Mouse (Mus musculus) midbrain, embryonic 15.5 days (tissue): Measurements from ENCODE around the gene Gm44579. TPM values are rescaled to one million over a fixed set of nuclear protein-coding genes. Genes with fewer than 3 reads are reported as not detected.

Experiments used
- ATAC-seq: fragments of 200-750 bp; cut with Nextera tagmentation; replicated peaks from 2 replicates; pipeline ENCODE4 v1.8.0; 2017; ENCODE audit warnings: moderate TSS enrichment
- H3K27ac ChIP-seq: fragments of 300-500 bp; sonication (generic); 2 replicates; pipeline ENCODE4 v1.5.1; 2015; ENCODE audit warnings: mild to moderate bottlenecking, inconsistent platforms
- H3K27me3 ChIP-seq: fragments of 300-500 bp; sonication (generic); replicated peaks from 2 replicates; pipeline ENCODE4 v1.6.1; 2015; ENCODE audit warnings: inconsistent platforms
- H3K36me3 ChIP-seq: fragments of 300-500 bp; sonication (generic); replicated peaks from 2 replicates; pipeline ENCODE4 v1.6.1; 2015; ENCODE audit warnings: inconsistent platforms
- H3K4me1 ChIP-seq: fragments of 300-500 bp; sonication (generic); 2 replicates; pipeline ENCODE4 v1.6.1; 2015; ENCODE audit warnings: inconsistent platforms
- H3K4me2 ChIP-seq: fragments of 300-500 bp; sonication (generic); 2 replicates; pipeline ENCODE4 v1.6.1; 2015; ENCODE audit warnings: inconsistent platforms, mild to moderate bottlenecking, moderate library complexity
- H3K4me3 ChIP-seq: fragments of 300-500 bp; sonication (generic); 2 replicates; pipeline ENCODE4 v1.5.1; 2015; ENCODE audit warnings: mild to moderate bottlenecking, inconsistent platforms
- H3K9ac ChIP-seq: fragments of 300-500 bp; sonication (generic); 2 replicates; pipeline ENCODE4 v1.6.1; 2015; ENCODE audit warnings: mild to moderate bottlenecking, inconsistent platforms
- H3K9me3 ChIP-seq: fragments of 300-500 bp; sonication (generic); 2 replicates; pipeline ENCODE4 v1.6.1; 2016; ENCODE audit warnings: inconsistent platforms
- WGBS: fragments of 180-500 bp; shearing (Covaris S2); methylation state at CpG from one replicate; pipeline ENCODE4 v1.1.7; 2015; ENCODE audit warnings: mixed read lengths; 5-methylcytosine and 5-hydroxymethylcytosine counted together
- polyA plus RNA-seq: library from polyadenylated mRNA; unstranded; fragments of >200 nt; fragmentation: Nextera tagmentation; extraction: Ambion mirVana; gene quantifications from 2 replicates; pipeline ENCODE4 v1.2.1, GENCODE M21; 2015

The Gm44579 gene
- polyA plus RNA-seq, 1 experiment from 2014 or later: 0.08 TPM

GRCm38 (mm10) chr15:98166963-98167644 lies 53.7 kb downstream of the Gm44579 start, which contains the start of gene Ccdc184:
Gene Ccdc184 (plus strand): TSS chr15:98167158.
- Histone ChIP-seq H3K9ac (peak within 1 kb of the TSS; percentile 66), H3K27ac (peak within 1 kb of the TSS; percentile 94), H3K4me1 (peaks cover 44% of the 10 kb centered on the region), H3K4me3 (peak within 1 kb of the TSS; percentile 63), H3K9me3 (no peaks in the 10 kb centered on the region), H3K36me3 (no peaks in the 10 kb centered on the region), H3K4me2 (peak within 1 kb of the TSS; percentile 54), H3K27me3 (no peaks in the 10 kb centered on the region; the same call in 1 of the 2 replicates)
- WGBS: under 1% methylated on average over 18 of the region's 18 CpGs
- peak; percentile 79 for ATAC-seq

- H3K27ac ChIP-seq: peak within 1 kb of the TSS; percentile 94; the same call in 1 of the 2 replicates
- no peaks in the 10 kb centered on the region; the same call in 1 of the 2 replicates for H3K27me3 ChIP-seq
- H3K9ac ChIP-seq: no peak within 1 kb of the TSS
- no peaks in the 10 kb centered on the region for H3K36me3 ChIP-seq
- peaks cover 31% of the 10 kb centered on the region for H3K4me1 ChIP-seq
- WGBS: 88% methylated on average over 5 of the region's 5 CpGs
- ATAC-seq: no peak
- H3K4me2 ChIP-seq: peak within 1 kb of the TSS; percentile 54
- peak within 1 kb of the TSS; percentile 63; the same call in 1 of the 2 replicates for H3K4me3 ChIP-seq
- H3K9me3 ChIP-seq: no peaks in the 10 kb centered on the region
Observed at GRCm38 (mm10) chr15:98165525-98165924, 55.3 kb downstream of the Gm44579 start, which contains the start of gene Asb8. Gene Asb8 (minus strand): TSS chr15:98165625.

DNA sequence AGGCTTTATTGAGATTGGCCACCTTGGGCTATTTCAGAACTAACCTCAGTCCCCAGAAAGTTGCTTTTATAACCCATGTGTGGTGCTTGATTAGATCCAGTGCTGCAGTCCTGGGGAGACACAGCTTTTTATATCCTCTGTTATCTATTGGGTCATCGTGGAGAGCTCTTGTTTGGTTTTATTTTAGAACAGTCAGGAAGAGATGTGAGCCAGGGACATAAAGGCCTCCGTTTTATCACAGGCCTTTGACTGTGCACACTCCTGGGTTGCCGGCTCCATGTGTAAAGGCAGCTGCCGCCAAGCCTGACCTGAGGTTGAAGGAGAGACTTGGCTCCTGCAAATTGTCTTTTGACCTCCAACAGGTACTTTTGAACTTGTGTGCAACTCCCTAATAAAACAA lies 58.2 kb downstream of the Gm44579 start:
- H3K4me3 ChIP-seq: no peak overlapping the region
- no peaks in the 10 kb centered on the region; the same call in 1 of the 2 replicates for H3K27me3 ChIP-seq
- no peaks in the 10 kb centered on the region for H3K36me3 ChIP-seq
- ATAC-seq: no peak
- no peak overlapping the region for H3K9ac ChIP-seq
- no peak overlapping the region for H3K27ac ChIP-seq
- no peak overlapping the region for H3K4me2 ChIP-seq
- peaks cover 7% of the 10 kb centered on the region for H3K4me1 ChIP-seq
- 80% methylated on average over 4 of the region's 4 CpGs for WGBS
- H3K9me3 ChIP-seq: no peaks in the 10 kb centered on the region

GRCm38 (mm10) chr15:98161026-98161805 lies 59.6 kb downstream of the Gm44579 start:
- H3K4me2 ChIP-seq: no peak overlapping the region
- no peak overlapping the region for H3K27ac ChIP-seq
- no peaks in the 10 kb centered on the region for H3K9me3 ChIP-seq
- H3K27me3 ChIP-seq: no peaks in the 10 kb centered on the region; the same call in 1 of the 2 replicates
- WGBS: 56% methylated on average over 19 of the region's 19 CpGs
- ATAC-seq: no peak
- H3K4me3 ChIP-seq: no peak overlapping the region
- no peak overlapping the region for H3K9ac ChIP-seq
- no peaks in the 10 kb centered on the region; the same call in 1 of the 2 replicates for H3K4me1 ChIP-seq
- H3K36me3 ChIP-seq: no peaks in the 10 kb centered on the region

- no peaks in the 10 kb centered on the region for H3K9me3 ChIP-seq
- H3K27ac ChIP-seq: no peak overlapping the region
- H3K4me2 ChIP-seq: no peak overlapping the region
- H3K36me3 ChIP-seq: no peaks in the 10 kb centered on the region
- H3K9ac ChIP-seq: no peak overlapping the region
- no peak for ATAC-seq
- H3K27me3 ChIP-seq: no peaks in the 10 kb centered on the region
- no peak overlapping the region for H3K4me3 ChIP-seq
- 79% methylated on average over 1 of the region's 1 CpGs for WGBS
- no peaks in the 10 kb centered on the region for H3K4me1 ChIP-seq
Observed at GRCm38 (mm10) chr15:98157253-98157652, 63.5 kb downstream of the Gm44579 start.

DNA sequence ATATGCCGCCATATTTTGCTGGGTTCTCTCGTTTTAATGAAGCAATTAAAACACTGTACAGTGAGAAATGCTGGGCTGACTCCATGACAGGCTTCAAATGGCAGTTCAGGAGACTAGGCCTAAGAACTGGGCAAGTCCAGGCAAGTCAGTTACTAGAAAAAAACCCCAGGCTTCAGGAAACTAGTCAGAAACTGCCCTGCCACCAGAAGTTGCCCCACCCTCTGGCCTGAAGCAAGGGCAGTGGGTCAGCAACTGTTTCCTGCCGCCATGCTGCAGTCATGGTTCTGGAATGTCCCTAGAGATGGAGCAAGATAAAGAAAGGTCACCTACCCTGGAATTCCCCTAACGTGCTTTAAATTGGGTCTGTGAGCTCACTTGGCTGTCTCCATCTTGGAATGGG lies 64.8 kb downstream of the Gm44579 start:
- Histone ChIP-seq H3K4me3 (no peak overlapping the region), H3K9me3 (no peaks in the 10 kb centered on the region), H3K27ac (no peak overlapping the region), H3K9ac (no peak overlapping the region), H3K27me3 (no peaks in the 10 kb centered on the region), H3K4me2 (no peak overlapping the region), H3K36me3 (no peaks in the 10 kb centered on the region), H3K4me1 (no peaks in the 10 kb centered on the region)
- WGBS: 78% methylated on average over 4 of the region's 4 CpGs
- no peak for ATAC-seq

DNA sequence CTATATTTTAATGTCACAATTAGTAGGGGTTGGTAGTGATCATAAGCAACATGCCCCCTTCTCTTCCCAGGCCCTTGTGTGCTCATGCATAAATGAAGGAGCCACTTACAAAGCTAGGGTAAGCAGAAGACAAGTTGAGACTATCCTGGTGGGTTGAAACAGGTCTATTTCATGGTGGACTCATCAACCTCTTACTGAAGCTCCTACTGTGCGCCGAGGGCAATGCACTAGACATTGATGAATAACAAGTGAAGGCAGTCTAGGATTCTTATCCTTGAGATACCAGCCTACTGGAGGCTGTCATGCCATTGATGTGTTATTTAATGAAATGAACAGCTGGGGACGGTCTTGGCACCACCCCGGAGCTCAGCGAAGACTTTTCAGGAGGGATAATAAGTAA lies 65.5 kb downstream of the Gm44579 start:
- Histone ChIP-seq H3K4me3 (no peak overlapping the region), H3K27ac (no peak overlapping the region), H3K9ac (no peak overlapping the region), H3K27me3 (no peaks in the 10 kb centered on the region), H3K4me2 (no peak overlapping the region), H3K4me1 (no peaks in the 10 kb centered on the region), H3K9me3 (no peaks in the 10 kb centered on the region), H3K36me3 (no peaks in the 10 kb centered on the region)
- no peak for ATAC-seq
- WGBS: 87% methylated on average over 5 of the region's 5 CpGs

DNA sequence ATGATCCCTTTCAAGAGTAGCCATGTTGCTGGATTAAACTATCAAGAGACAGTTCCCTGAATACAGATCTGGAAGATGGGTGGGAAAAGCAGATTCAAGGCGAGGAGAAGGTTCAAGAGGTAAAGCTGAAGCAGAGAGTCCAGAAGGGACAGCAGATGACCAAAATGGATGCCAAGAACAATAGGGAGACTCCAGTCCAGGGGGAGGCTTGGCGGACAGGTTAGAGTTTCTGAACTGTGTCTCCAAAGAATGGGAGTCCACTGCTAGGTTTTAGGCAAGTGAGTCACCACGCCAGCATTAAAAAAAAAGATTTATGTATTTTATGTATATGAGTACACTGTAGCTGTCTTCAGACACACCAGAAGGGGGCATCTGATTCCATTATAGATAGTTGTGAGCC lies 66.1 kb downstream of the Gm44579 start:
- no peaks in the 10 kb centered on the region for H3K27me3 ChIP-seq
- no peak overlapping the region for H3K4me2 ChIP-seq
- no peak overlapping the region for H3K9ac ChIP-seq
- H3K4me1 ChIP-seq: no peaks in the 10 kb centered on the region
- H3K36me3 ChIP-seq: no peaks in the 10 kb centered on the region
- WGBS: 80% methylated on average over 3 of the region's 3 CpGs
- no peak overlapping the region for H3K27ac ChIP-seq
- ATAC-seq: no peak
- H3K9me3 ChIP-seq: no peaks in the 10 kb centered on the region
- no peak overlapping the region for H3K4me3 ChIP-seq

GRCm38 (mm10) chr15:98154146-98154545 lies 66.6 kb downstream of the Gm44579 start:
- H3K9ac ChIP-seq: no peak overlapping the region
- H3K27me3 ChIP-seq: no peaks in the 10 kb centered on the region
- no peak overlapping the region for H3K4me2 ChIP-seq

GRCm38 (mm10) chr15:98153625-98154024 lies 67.2 kb downstream of the Gm44579 start:
- WGBS: 31% methylated on average over 3 of the region's 3 CpGs
- H3K36me3 ChIP-seq: no peaks in the 10 kb centered on the region
- no peaks in the 10 kb centered on the region for H3K9me3 ChIP-seq
- no peaks in the 10 kb centered on the region for H3K27me3 ChIP-seq
- no peaks in the 10 kb centered on the region for H3K4me1 ChIP-seq
- ATAC-seq: no peak
- H3K9ac ChIP-seq: no peak overlapping the region
- H3K4me2 ChIP-seq: no peak overlapping the region
- no peak overlapping the region for H3K27ac ChIP-seq
- no peak overlapping the region for H3K4me3 ChIP-seq

More at GRCm38 (mm10) chr15:98154146-98154545, 66.6 kb downstream of the Gm44579 start:
- no peaks in the 10 kb centered on the region for H3K9me3 ChIP-seq
- H3K27ac ChIP-seq: no peak overlapping the region
- no peaks in the 10 kb centered on the region for H3K4me1 ChIP-seq
- H3K4me3 ChIP-seq: no peak overlapping the region
- WGBS: 68% methylated on average over 4 of the region's 4 CpGs
- H3K36me3 ChIP-seq: no peaks in the 10 kb centered on the region
- ATAC-seq: no peak

DNA sequence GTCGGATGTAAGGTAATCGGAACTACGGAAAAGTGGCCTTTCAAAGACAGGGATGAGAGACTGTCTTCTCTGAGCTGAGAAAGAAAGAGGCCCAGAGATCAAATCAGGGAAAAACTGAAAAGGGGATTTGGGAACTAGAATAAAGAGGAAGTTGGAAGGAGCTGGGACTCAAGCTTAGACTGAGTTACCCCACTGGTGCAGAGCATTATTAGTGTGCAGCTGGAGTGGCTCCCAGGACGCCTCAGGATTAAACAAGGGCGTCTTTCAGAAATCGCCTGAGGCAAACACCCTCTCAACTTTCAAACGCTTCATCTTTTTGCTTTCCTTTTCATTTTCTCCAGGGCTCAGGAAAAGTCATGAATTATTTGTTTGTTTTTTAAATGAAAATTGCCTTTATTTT lies 67.9 kb downstream of the Gm44579 start:
- no peak overlapping the region for H3K9ac ChIP-seq
- no peaks in the 10 kb centered on the region for H3K9me3 ChIP-seq
- H3K36me3 ChIP-seq: no peaks in the 10 kb centered on the region
- H3K4me1 ChIP-seq: no peaks in the 10 kb centered on the region
- H3K27me3 ChIP-seq: no peaks in the 10 kb centered on the region
- H3K27ac ChIP-seq: no peak overlapping the region
- no peak for ATAC-seq
- H3K4me3 ChIP-seq: no peak overlapping the region
- WGBS: 61% methylated on average over 7 of the region's 7 CpGs
- H3K4me2 ChIP-seq: no peak overlapping the region

GRCm38 (mm10) chr15:98149166-98149602 lies 71.6 kb downstream of the Gm44579 start:
- Histone ChIP-seq H3K9me3 (no peaks in the 10 kb centered on the region), H3K27me3 (no peaks in the 10 kb centered on the region), H3K4me1 (peaks cover 12% of the 10 kb centered on the region), H3K4me2 (no peak overlapping the region), H3K4me3 (no peak overlapping the region), H3K9ac (no peak overlapping the region), H3K27ac (no peak overlapping the region), H3K36me3 (no peaks in the 10 kb centered on the region)
- ATAC-seq: no peak
- WGBS: 76% methylated on average over 10 of the region's 10 CpGs
